Mouse (Mus musculus) stomach, embryonic 14.5 days (tissue): ENCODE results near the gene Cast. TPM values are rescaled to one million over a fixed set of nuclear protein-coding genes. Genes with fewer than 3 reads are reported as not detected.

Experiments used
- polyA plus RNA-seq: library from polyadenylated mRNA; unstranded; fragments of >200 nt; fragmentation: Nextera tagmentation; extraction: Ambion mirVana; gene quantifications from 2 replicates; pipeline ENCODE4 v1.2.1, GENCODE M21; 2014

The Cast gene
- polyA plus RNA-seq, 1 experiment from 2014 or later, result 38.9 TPM

Other genes starting within 250 kb of the Cast start
- 26.6 and 27.1 TPM in 2 replicates for gene Erap1, start 169.2 kb downstream of the Cast start, polyA plus RNA-seq